In the genomic region with DNA sequence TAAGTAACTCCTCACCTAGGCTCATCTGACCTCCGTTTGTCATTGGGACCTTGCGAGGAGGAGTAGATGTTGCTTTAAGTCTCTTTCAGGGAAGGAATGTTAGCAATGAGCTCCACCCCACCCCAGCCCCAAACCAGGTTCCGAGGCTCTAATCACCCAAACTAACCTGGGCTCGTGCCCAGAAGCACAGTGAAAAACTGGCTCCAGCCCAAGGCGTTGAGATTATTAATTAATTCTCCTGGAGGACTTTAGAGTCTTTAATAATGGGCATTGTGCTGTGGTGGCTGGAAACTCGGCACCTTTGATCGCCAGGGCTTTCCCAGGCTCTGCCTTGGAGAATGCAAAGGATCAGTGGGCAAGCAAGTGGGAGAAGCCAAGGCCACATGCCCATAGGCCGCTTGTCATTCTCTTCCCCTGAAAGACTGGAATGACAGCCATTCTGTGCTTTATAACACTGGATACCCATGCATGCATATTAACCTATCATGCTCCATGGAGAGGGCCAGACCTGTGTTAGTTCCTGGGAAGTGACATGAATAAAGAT, we compare ENCODE assay signal across 10 mouse cellular contexts. TPM values are rescaled to one million over a fixed set of nuclear protein-coding genes. Genes with fewer than 3 reads are reported as not detected.
DNase-seq lines count a peak whose midpoint lies in the region; ATAC-seq and TF ChIP-seq lines count a peak whose summit lies in the region.
"Had no signal": no experiment of that assay in that cellular context is flagged by ENCODE, and none has a peak within 500 bp of the region (broad histone marks: within the 10 kb centered on the region; RNA-seq: fewer than 3 reads in every experiment).

No protein-coding gene starts in this region.

- TF ChIP-seq CTCF in liver, adult 2 months (IDR thresholded peaks at IDR 0.05; ENCODE audit: low read depth, low read length) = no peak
- no peak for TF ChIP-seq CTCF in brain, embryonic 14.5 days (IDR thresholded peaks at IDR 0.05; ENCODE audit: borderline replicate concordance, extremely low read depth, insufficient read depth, insufficient read length)

- no peaks in the 10 kb centered on the region for H3K27me3 ChIP-seq in liver, adult 2 months (ENCODE audit: control insufficient read depth, insufficient read depth, low read length)
- H3K27me3 ChIP-seq in liver, embryonic 11.5 days (replicated peaks; ENCODE audit: control insufficient read depth, insufficient read depth, low read length) = no peaks in the 10 kb centered on the region
- H3K27me3 ChIP-seq: neural tube, embryonic 15.5 days had no signal

- peaks cover 6% of the 10 kb centered on the region for H3K4me1 ChIP-seq in liver, adult 2 months (ENCODE audit: control insufficient read depth, insufficient read depth, low read length)
- H3K4me1 ChIP-seq in liver, embryonic 11.5 days (replicated peaks; ENCODE audit: control insufficient read depth, insufficient read depth, low read length) = no peaks in the 10 kb centered on the region
- H3K4me1 ChIP-seq: neural tube, embryonic 15.5 days had no signal

- ATAC-seq in liver, embryonic 11.5 days (replicated peaks; ENCODE audit: low FRiP score) = no peak
- ATAC-seq: intestine, embryonic 16.5 days had no signal

- no peak overlapping the region for H3K4me3 ChIP-seq in liver, adult 2 months (ENCODE audit: insufficient read depth, low read depth, low read length)
- no peak overlapping the region for H3K4me3 ChIP-seq in liver, embryonic 11.5 days (ENCODE audit: low read depth, low read length)
- H3K4me3 ChIP-seq: neural tube, embryonic 15.5 days had no signal

- WGBS in liver, adult 2 months = 64% methylated on average over 8 of the region's 8 CpGs
- WGBS in liver, embryonic 11.5 days = 79% methylated on average over 8 of the region's 8 CpGs

- TF ChIP-seq POLR2A in liver, adult 2 months (IDR thresholded peaks at IDR 0.05; ENCODE audit: extremely low read depth, insufficient read depth, low read length) = no peak
- no peak for TF ChIP-seq POLR2A in brain, embryonic 14.5 days (IDR thresholded peaks at IDR 0.05; ENCODE audit: borderline replicate concordance, extremely low read depth, insufficient read depth, insufficient read length, poor library complexity, severe bottlenecking)

- H3K9me3 ChIP-seq in liver, embryonic 11.5 days (ENCODE audit: control insufficient read depth, low read length) = no peaks in the 10 kb centered on the region
- H3K9me3 ChIP-seq: neural tube, embryonic 15.5 days had no signal

- H3K36me3 ChIP-seq in liver, adult 2 months (ENCODE audit: control insufficient read depth, insufficient read depth, low read length) = peaks cover 6% of the 10 kb centered on the region
- peaks cover 8% of the 10 kb centered on the region; the same call in 1 of the 2 replicates for H3K36me3 ChIP-seq in liver, embryonic 11.5 days (ENCODE audit: control insufficient read depth, insufficient read depth, low read length)

- no peak overlapping the region for H3K27ac ChIP-seq in liver, adult 2 months (replicated peaks; ENCODE audit: insufficient read depth, low read depth, low read length)
- no peak overlapping the region for H3K27ac ChIP-seq in liver, embryonic 11.5 days (ENCODE audit: low read depth, low read length)
- H3K27ac ChIP-seq: neural tube, embryonic 15.5 days had no signal

- no peak overlapping the region for H3K4me2 ChIP-seq in liver, embryonic 11.5 days
- H3K4me2 ChIP-seq: neural tube, embryonic 15.5 days had no signal

- peak; percentile 34 to 48 for DNase-seq in cerebellum, postnatal 10 days
- DNase-seq in cerebellum, adult 9-10 months = no peak
- peak; percentile 9 for DNase-seq in liver, adult 2 months (ENCODE audit: extremely low read depth, low read depth, low spot score)
- DNase-seq in liver, embryonic 11.5 days (ENCODE audit: low spot score) = no peak
- peak; percentile 90 for DNase-seq in brain, embryonic 14.5 days (ENCODE audit: low read depth)
- peak; percentile 92 for DNase-seq in kidney, postnatal 14 days
- DNase-seq in adrenal gland, postnatal 36 days = no peak
- DNase-seq in frontal cortex, adult 2 months (ENCODE audit: extremely low spot score in 1 of 2, low spot score in 1 of 2) = no peak

- no peaks in the 10 kb centered on the region for H3K79me2 ChIP-seq in liver, adult 2 months (ENCODE audit: control insufficient read depth, insufficient read depth, low read length)

- H3K9ac ChIP-seq in liver, adult 2 months (ENCODE audit: low read depth, low read length) = no peak overlapping the region
- H3K9ac ChIP-seq in liver, embryonic 11.5 days (ENCODE audit: low read depth, low read length) = no peak overlapping the region
- H3K9ac ChIP-seq: neural tube, embryonic 15.5 days had no signal

RNA-seq across cellular contexts. Expression of gene Tkt, which starts 17.4 kb away (rescaled TPM):
- total RNA-seq in liver, adult 2 months (2014; rRNA removed) = 115 and 116 TPM in 2 replicates
- 114 and 166 TPM in 2 replicates for polyA plus RNA-seq in liver, adult 2 months (2012; rRNA removed)
- polyA plus RNA-seq in liver, embryonic 11.5 days (2014; fragmentation: Nextera tagmentation; extraction: Ambion mirVana) = 184 and 210 TPM in 2 replicates
- polyA plus RNA-seq in brain, embryonic 14.5 days (2012; rRNA removed) = 224 and 241 TPM in 2 replicates
- 1,000 to 10,000 TPM; 1,323 to 1,442 TPM for total RNA-seq in adrenal gland, postnatal 36 days (2021)
- polyA plus RNA-seq in frontal cortex, adult 2 months (2012; rRNA removed) = 131 and 143 TPM in 2 replicates

RNA-seq across cellular contexts. Expression of gene Cacna1d, which starts 39.5 kb away (rescaled TPM):
- 0.55 and 1.9 TPM in 2 replicates for total RNA-seq in liver, adult 2 months (2014; rRNA removed)
- 0.72 and 0.76 TPM in 2 replicates for polyA plus RNA-seq in liver, adult 2 months (2012; rRNA removed)
- polyA plus RNA-seq in liver, embryonic 11.5 days (2014; fragmentation: Nextera tagmentation; extraction: Ambion mirVana) = 0.99 and 1.2 TPM in 2 replicates
- 29.9 and 34.7 TPM in 2 replicates for polyA plus RNA-seq in brain, embryonic 14.5 days (2012; rRNA removed)
- total RNA-seq in adrenal gland, postnatal 36 days (2021) = 10 to 100 TPM; 11.2 to 16.6 TPM
- polyA plus RNA-seq in frontal cortex, adult 2 months (2012; rRNA removed) = 80.3 and 82.8 TPM in 2 replicates

RNA-seq across cellular contexts. Expression of gene Dcp1a, which starts 51.5 kb away (rescaled TPM):
- total RNA-seq in liver, adult 2 months (2014; rRNA removed) = 6.8 and 8.5 TPM in 2 replicates
- 7.4 and 8.9 TPM in 2 replicates for polyA plus RNA-seq in liver, adult 2 months (2012; rRNA removed)
- polyA plus RNA-seq in liver, embryonic 11.5 days (2014; fragmentation: Nextera tagmentation; extraction: Ambion mirVana) = 26.8 and 29.1 TPM in 2 replicates
- polyA plus RNA-seq in brain, embryonic 14.5 days (2012; rRNA removed) = 33.5 and 35.4 TPM in 2 replicates
- 10 to 100 TPM; 26.1 to 27.0 TPM for total RNA-seq in adrenal gland, postnatal 36 days (2021)
- 22.3 and 27.5 TPM in 2 replicates for polyA plus RNA-seq in frontal cortex, adult 2 months (2012; rRNA removed)

Comparison
In these comparisons a context has a peak if more than half of its experiments do, and no peak if none do; other contexts are left out.
1. DNase-seq: peak in cerebellum, postnatal 10 days (2 of 2), liver, adult 2 months (single experiment), brain, embryonic 14.5 days (single experiment) and kidney, postnatal 14 days (single experiment); none in cerebellum, adult 9-10 months (single experiment), liver, embryonic 11.5 days (single experiment), adrenal gland, postnatal 36 days (0 of 2) and frontal cortex, adult 2 months (0 of 2).
2. RNA of gene Cacna1d, which starts 39.5 kb away (polyA plus RNA-seq): 80.3 to 82.8 TPM in frontal cortex, adult 2 months and 29.9 to 34.7 TPM in brain, embryonic 14.5 days; 0.99 to 1.2 TPM in liver, embryonic 11.5 days and 0.72 to 0.76 TPM in liver, adult 2 months; every median in the first group is over 10 times any median in the second.